Mouse (Mus musculus) cerebellum, postnatal 4 days (tissue): ENCODE measurements around the gene Igf1.

ENCODE experiments used
- DNase-seq, 2 experiments: peaks; one replicate each; pipeline ENCODE4 v3.0.0; 2022; ENCODE audit warnings: low spot score in 2 of 2, mixed read lengths in 1 of 2

Gene Igf1

DNA sequence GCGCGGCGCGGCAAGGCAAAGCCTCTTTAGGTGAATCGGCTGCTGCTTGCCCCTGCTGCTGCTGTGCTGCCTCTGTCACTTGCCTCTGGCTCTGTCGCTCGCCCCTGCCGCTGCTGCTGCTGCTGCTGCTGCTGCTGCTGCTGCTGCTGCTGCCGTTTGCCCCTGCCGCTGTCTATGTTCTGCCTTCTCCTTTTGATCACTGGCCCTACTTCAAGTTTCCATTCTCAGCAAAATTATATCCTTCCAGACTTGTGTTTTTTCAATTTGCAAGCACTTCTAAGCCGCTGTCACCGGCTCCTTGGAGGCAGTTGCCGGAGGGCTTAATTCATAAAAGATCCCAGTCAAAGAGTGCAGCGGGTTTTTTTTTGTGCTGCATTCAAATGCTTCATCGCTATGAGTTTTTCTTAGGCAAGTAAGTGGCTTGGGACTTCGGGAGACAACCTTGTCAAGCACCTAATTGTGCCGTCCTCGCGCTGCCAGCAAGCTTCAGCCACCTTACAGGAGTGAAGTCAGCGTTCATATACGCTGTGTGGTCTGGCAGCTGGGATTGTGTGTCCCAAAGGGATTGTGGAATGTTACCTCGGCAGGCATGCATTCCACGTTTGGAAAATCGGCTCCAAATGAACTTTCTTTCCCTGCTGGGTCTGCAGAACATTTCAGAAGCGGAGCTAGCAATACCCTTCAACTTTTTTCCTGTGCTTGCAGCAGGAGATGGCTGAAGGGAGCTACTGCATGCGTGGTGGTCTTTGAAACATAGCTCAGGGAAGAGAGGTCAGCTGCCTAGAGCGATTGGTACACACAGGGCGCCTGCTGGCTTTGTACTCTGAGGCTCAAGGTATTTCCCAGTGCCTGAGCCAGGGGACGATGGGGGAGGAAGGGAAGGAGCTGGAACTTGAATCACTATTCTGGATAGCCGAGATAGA is 2.4 kb downstream of the Igf1 start:
- DNase-seq = no peak

DNA sequence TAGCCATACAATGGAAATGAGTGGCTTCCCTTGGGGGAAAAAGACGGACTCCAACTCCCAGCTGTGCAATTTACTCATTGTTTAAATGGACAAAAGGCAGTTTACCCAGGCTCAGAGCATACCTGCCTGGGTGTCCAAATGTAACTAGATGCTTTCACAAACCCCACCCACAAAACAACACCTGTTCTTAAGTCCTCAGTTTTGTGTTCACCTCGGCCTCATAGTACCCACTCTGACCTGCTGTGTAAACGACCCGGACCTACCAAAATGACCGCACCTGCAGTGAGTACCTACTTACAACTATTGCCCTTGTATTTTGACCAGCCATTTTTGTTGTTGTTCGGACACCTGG is 3.0 kb downstream of the Igf1 start:
- no peak for DNase-seq

DNA sequence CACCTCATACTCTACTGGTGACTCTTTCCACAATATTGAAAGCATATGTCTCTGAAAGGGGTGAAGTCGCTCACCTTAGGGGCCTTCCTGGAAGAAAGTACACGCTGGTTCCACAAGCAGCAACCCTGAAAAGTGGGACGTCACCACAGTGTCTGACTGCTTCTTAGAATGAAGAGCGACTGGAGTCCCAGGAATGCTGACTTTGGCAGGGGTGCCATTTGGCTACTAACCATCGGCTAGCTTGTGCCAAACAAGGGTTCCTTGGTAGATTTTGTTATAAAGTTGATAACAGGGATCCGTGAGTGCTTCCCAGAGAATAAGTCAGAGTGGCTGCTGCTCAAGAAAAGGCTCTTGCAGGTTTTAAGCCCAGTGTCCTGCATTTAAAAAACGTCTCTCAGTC is 4.8 kb downstream of the Igf1 start:
- no peak for DNase-seq

- no peak for DNase-seq
These were observed 5.3 kb downstream of the Igf1 start for GRCm38 (mm10) chr10:87863326-87863725.

DNA sequence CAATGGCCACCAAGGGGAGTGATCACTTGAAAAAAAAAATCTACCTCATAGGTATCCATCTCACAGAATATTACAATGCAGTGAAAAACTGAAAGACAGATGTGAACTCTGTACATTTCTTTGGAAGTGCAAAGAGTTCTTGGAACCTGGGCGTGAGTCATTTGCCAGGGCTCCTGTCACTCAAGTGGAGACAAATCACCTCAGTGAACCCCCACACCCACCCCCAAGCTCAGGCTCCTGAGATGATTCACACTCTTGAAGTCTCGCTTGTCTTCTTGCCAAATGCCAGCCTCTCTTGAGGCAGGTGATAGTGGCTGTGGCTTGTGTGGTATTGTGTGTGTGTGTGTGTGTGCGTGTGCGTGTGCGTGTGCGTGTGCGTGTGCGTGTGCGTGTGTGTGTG is 7.6 kb downstream of the Igf1 start:
- no peak for DNase-seq

DNA sequence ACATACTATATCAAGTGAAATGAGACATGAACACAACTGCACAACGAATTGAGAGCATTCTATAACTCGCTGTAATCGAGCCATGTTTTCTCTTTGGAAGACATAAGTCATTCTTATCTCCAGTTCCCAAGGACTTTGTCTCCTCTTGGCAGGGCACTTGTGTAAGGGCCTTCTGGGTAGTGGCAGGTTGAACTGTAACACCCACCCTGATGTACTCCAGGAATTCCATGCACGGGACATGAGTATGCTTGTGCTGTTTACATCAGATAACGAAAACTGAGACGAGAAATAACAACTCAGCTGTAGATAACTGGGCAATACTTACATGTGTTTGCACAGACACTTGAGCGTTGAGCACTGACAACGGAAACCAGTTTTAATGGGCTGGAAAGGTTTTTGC is 8.4 kb downstream of the Igf1 start:
- no peak for DNase-seq

DNA sequence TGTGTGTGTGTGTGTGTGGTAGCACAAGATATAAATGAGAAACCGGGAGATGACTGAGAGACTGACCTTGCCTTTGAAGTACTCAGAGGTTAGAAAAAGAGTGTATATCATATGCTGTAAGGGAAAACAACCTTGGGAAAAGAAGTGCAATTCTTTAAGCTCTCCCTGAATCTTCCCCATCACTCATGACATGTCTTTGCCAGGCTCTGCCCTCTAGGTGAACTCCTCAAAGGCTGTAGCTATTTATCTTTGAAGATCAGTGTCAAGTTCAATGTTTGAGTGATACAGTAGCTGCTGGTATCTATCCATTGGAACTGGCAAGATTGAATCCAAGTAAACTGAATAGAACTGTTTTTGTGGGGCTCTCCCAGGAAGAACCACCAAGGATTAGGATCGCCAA is 9.2 kb downstream of the Igf1 start:
- no peak for DNase-seq

DNA sequence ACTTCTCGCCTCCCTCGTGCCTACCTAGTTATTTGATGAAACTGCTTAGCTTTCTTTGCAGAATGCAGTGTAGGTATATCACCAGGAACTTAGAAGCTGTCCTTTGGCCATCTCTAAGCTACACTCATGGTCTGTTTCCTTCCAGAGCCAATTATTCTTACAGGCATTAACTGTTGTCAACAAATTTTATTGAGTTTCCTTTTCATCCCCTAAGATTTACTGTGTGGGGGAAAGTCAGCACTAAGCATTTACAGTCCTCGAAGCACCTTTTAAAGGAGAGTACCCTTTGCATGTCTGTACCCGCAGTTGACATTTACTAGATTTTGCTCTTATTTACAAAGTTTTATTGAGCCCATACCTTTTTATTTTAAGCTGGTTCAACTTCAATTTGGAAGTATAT is 9.6 kb downstream of the Igf1 start:
- no peak for DNase-seq

- no peak for DNase-seq
These were observed 10.4 kb downstream of the Igf1 start for GRCm38 (mm10) chr10:87868349-87869053.

DNA sequence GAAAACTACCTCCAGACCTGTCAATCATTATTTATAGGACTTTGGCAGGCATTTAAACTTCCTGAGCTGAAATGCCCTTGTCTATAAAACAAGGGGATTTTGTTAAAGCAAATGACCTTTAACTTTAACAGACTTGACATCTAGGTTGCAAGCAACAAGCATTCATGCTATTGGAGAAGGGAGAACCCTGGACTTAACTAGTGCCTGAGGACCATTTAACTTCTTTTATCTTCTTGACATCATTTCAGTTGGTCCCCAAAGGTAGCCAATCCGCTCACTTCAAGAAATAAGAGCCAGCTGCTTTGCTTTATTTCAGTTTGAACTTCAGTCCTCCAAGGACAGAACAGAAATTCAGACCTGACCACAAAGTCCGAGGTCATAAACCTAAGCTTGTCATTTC is 11.1 kb downstream of the Igf1 start:
- no peak for DNase-seq

GRCm38 (mm10) chr10:87869691-87870090 is 11.6 kb downstream of the Igf1 start:
- DNase-seq = no peak

DNA sequence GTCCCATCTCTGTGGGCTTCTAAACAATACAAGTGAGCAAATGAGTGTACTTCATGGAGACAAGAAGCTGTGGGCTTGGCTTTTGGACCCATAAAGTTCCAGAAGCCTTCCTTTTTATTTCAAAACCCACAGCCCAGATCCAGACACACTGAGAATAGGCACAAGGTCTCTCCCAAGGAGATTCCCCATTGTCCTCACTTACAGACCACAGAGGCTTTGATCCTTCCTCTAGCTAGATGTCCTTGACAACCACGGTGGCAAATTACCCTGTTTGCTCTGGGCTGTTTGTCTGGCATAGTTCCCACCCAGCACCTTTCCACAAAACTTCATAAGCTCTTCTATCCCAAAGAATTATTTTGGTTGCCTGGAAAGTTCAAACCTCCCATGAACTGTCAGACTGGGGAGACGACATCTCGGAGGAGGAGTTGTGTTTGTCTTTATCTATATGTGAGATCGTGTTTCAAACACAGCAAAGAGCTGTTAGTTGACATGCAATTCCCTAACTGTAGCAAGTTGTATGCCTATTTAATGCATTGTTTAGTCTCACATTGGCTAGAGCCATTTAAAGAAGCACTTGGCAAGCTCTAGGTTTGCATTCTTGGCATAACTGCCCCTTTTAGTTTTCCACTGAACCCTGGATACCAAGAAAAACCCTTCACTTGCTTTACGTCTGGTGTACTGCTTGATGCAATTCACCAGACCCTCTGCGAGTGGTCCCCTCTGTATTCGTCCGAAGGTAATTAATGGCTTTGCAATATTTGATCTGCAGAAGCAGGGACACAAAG is 14.0 kb downstream of the Igf1 start:
- no peak for DNase-seq

DNA sequence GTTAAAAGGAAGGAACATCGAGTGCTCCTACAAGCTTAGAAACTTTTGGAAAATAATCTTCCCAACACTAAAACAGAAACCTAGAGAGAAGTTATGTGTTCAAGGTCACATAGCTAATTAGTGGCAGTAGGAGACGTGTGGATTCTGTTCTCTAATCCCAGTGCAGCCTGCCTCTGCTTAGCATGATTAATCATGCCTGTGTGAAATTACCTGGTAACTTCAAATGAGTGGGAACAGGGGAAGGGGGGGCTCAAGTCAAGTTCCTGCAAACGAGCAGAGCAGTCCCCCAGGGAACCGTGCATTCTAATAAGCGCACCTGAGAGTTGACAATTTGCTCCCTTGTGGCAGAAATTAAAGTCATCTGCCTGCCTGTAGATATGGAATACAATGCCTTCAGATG is 14.8 kb downstream of the Igf1 start:
- no peak for DNase-seq

DNA sequence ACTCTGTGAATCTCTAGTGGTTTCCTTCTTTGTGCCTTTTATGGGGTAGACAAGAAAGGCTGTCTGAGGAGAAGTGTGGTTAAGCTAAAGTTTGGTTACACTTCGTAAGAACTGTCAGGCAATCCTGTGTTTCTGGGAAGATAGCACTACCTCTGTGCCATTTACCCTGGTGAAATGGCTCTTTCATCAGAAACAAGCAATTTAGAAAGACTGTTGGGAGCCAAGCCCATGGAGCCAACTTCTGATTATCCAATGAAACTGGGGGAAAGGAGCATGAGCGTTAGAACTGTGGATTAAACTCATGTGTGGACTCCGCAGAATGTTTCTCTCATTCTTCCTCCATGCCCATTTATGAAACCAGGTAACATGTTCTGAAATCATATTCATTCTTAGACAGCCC is 15.5 kb downstream of the Igf1 start:
- no peak for DNase-seq

GRCm38 (mm10) chr10:87880071-87880785 is 22.2 kb downstream of the Igf1 start:
- no peak for DNase-seq

DNA sequence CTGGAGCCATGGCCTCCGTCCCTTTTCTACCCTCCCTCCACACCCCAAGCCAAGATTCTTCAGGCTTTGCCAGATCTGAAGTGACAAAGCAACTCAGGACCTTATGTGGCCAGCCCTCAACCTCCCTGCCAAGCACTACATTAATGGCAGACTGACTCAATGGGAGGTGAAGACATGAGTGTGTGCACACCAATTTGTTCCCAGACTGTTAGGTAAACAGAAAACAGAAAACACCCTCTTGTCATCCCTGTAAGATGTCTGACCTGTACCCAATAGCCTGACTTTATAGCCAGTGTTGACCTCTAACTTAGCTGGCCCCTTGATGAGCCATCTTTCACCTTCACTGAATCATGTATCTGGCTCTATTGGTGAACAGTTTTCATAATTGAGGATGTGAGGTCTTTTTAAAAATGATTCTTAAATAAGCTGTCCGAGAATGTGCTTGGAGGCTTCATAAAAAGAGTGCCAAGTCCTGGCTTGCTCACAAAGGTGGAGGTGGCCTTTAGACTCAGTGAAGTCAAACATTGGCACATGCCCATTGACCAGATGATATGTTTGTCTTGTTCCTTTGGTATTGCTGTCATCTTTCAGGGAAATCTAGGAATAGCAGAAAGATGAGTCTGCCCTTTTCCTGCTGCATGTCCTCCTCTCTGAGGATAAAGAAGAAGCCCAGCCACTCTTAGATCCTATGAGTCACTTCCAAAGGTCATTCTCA is 27.4 kb downstream of the Igf1 start:
- no peak for DNase-seq

DNA sequence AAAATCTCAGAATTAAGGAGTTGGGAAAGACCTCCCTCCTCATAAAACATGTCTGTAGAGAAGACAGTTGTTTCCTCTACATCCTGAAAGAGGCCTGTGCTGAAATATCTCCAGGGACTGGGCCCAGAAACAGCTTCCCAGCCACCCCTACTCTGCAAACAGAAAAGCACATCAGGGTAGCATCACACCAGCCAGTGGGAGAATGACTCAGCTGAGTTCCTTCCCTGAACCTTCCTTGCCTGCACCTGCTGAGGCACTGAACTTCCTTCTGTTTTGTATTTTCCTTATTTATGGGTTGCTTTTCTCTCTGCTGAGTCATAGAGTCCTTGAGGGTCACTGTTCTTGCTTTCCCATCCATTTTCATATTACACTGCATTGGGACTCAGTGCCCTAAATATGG is 31.8 kb downstream of the Igf1 start:
- no peak for DNase-seq

DNA sequence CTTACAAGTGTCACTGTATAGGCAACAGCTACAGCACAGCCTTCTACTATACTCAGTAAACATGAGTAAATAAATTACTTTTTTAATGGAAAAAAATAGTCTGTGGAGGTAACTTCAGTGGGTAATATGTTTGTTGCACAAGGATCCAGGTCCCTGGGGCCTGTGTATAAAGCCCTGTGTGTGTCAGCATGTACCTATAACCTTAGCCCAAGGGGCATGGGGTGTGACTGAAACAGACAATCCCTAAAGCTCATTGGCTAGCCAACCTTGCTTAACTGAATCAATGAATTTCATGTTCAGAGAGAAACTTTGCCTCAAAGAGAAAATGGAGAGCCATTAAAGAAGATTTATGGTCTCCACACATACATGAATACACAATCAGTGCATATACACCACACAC is 34.2 kb downstream of the Igf1 start:
- DNase-seq = no peak

DNA sequence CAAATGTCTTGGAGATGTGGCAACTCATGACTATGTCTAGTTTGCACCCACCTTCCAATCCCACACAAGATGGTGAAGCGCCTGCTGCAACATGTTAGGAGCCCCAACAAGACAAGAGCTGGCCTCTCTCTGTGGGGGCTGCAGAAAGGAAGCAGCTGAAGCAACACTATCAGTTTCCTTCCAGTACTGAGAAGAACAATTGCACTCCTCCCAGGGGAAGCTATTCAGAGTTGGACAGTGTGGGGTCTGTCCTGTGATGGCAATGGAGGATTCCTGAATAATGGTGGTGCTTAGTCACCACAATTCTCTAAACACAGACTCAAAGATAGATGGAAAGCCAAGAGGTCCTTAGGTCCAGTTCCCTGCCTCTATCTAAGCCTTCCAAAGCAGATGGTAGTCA is 35.2 kb downstream of the Igf1 start:
- no peak for DNase-seq

DNA sequence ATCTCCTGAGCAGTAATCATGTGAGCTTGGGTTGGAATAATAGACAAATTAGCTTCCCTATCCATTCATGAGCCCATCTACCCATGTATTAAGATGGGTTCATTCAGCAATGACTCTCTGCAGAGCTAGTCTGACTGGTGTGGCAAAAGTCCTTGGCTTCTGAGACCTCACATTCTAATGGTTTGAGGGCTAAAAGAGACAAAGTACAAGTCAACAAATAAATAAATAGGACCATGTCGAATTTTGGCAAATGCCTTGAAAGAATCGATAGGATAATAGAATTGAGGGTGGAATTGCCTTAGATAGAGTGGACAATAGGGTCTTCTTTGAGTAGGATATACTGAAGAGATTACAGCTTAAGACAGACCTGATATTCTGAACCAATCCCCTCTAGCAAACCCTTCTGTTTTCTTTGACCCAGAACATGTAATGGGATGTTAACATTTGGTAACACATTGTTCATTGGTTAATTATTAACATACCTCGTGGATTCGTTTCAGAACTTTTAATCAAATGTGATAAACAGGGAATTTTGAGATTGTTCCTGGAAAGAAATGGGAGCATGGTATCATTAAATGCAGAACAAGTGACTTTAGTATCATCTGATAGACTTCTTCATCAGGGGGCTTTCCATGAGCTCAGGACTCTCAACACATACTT is 36.5 kb downstream of the Igf1 start:
- DNase-seq = no peak

DNA sequence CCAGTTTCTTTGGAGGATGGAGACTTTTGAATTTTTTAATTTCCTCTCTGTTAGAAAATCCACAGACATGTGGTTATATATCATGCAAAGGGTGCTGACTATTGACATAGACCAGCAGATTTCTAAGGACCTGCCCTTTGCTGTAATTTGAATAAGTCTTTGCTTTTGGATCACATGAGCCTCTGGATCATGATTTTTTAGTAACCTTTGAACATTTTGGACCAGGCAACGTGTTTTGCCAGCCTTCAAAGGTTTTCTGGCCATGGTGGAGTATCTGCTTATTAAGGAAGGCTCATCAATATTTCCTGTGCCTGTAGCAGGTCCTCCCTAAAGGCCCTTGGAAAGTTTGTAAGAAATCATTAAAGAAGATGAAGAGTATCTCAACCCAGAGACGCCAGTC is 37.3 kb downstream of the Igf1 start:
- DNase-seq = no peak
